Mouse (Mus musculus) layer of hippocampus, adult 2 months (tissue): ENCODE data around the gene Lbhd2. TPM values are rescaled to one million over a fixed set of nuclear protein-coding genes. Genes with fewer than 3 reads are reported as not detected.

Source experiments
- DNase-seq, 2 experiments: peaks; one replicate each; pipeline ENCODE4 v3.0.0; 2022; ENCODE audit warnings: low spot score in 2 of 2
- H3K27ac ChIP-seq: fragments of 200-600 bp; 2 replicates; pipeline ENCODE4 v1.8.1; 2022
- H3K4me3 ChIP-seq: fragments of 200-600 bp; 2 replicates; pipeline ENCODE4 v1.8.1; 2022; ENCODE audit warnings: mild to moderate bottlenecking
- CTCF ChIP-seq: fragments of 200-600 bp; conservative IDR thresholded peaks from 2 replicates; pipeline ENCODE4 v1.8.1; 2022; ENCODE audit warnings: antibody characterized with exemption, mild to moderate bottlenecking, moderate library complexity
- total RNA-seq, 2 experiments: library from RNA; stranded (reverse); gene quantifications; 2 replicates each; pipeline ENCODE4 v1.2.3; 2021

The Lbhd2 gene
- total RNA-seq, 2 experiments from 2014 or later, result 1.2 to 1.4 TPM

DNA sequence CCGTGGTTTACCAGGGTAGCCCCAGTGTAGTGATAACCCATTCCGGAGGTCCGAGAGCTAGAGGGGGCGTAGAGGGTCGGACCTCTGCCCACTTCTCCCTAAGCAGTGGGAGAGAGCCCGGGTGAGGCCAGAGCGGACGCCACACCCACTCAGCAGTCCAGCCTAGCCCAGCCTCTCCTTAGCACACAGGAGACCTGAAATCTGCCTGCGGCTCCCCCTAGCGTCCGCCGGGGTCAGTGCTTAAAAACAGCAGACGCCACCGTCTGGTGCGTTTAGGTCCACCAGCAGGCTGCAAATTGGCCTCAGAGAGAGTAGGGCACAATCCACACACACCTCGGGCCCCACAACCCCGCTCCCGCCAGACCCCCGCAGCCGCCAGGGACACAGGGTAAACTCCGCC is 6.7 kb downstream of the Lbhd2 start:
- peak; percentile 88 for DNase-seq
- Histone ChIP-seq H3K27ac (no peak overlapping the region), H3K4me3 (peak overlapping the region; percentile 39; the same call in 1 of the 2 replicates)
- TF ChIP-seq CTCF, result peak; percentile 96

- peak within 1 kb of the TSS; percentile 61; the same call in 1 of the 2 replicates for H3K27ac ChIP-seq
- no peak for TF ChIP-seq CTCF
- peak within 1 kb of the TSS; percentile 38 for H3K4me3 ChIP-seq
- DNase-seq, result no peak
Measured at GRCm38 (mm10) chr12:111416921-111417779, 10.5 kb downstream of the Lbhd2 start, which contains the start of gene Exoc3l4. Gene Exoc3l4 (plus strand): TSS chr12:111417017.

DNA sequence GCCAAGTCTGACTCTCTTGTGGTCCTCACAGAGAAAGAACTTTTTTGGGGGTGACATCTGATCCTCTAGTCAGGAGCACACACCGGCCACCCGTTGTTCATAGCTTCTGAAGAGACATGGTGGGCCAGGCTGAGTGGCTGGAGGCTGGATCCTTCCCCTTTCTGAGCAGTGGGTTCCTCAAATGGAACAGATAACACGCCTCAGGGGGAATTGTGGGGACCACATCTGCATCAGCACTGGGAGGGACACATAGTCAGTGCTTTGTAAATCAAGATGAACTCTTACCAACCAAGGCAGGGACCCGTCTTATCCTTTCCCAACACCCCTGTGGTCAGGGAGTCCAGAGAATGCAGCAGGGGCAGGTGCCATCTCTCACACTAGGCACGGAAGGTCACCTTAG is 13.3 kb downstream of the Lbhd2 start:
- no peak for DNase-seq
- no peak for TF ChIP-seq CTCF
- H3K4me3 ChIP-seq, result no peak overlapping the region
- H3K27ac ChIP-seq, result no peak overlapping the region

GRCm38 (mm10) chr12:111420946-111421709 is 14.5 kb downstream of the Lbhd2 start:
- no peak for TF ChIP-seq CTCF
- H3K4me3 ChIP-seq, result no peak overlapping the region
- H3K27ac ChIP-seq, result no peak overlapping the region
- DNase-seq, result no peak

DNA sequence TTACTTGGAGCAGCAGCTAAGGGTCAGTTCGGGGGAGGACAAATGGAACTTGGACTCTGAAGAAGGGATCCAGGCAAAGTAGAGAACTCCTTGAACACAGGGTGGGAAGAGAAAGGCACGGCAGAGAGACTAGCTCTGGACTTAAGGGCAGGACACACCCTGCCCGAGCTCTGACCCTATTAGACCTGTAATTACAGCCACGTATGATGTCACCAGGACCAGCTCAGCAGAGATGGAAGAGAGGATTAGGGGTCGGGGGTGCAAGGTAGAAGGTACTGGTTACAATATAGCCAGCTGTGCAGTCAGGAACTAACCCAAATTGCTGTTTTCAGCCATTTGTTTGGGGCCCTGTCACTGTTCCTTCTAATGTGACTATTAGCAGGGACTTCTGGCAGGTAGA is 16.2 kb downstream of the Lbhd2 start:
- TF ChIP-seq CTCF, result no peak
- no peak for DNase-seq
- Histone ChIP-seq H3K4me3 (no peak overlapping the region), H3K27ac (no peak overlapping the region)

DNA sequence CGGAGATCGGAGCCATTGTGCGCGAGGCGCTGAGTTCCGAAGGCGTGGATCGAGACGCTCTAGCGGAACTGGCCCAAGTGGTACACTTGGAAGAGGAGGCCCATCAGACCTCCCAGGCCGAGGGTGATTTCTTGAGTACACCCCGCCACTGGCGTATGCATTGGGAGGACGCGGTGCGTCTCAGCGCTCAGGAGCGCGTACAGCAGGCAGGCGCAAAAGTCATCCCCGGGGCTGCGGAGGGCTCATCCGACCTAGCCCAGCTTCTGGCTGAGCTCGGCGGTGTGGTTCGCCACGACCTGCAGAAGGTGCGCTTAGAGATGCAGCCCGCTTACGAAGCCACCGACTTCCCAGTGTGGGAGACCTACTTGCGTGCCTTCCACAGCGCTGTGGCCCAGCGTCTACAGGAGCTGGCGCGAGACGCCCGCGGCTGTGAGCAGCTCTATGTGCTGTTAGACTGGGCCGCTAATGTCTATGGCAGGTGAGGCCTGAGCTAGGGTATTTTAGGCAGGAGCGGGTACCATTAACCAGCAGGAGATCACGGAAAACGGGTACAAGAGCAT is 17.0 kb downstream of the Lbhd2 start:
- no peak for DNase-seq
- TF ChIP-seq CTCF, result no peak
- no peak overlapping the region for H3K4me3 ChIP-seq
- no peak overlapping the region for H3K27ac ChIP-seq

- no peak for TF ChIP-seq CTCF
Measured at GRCm38 (mm10) chr12:111424547-111424946, 17.9 kb downstream of the Lbhd2 start.

GRCm38 (mm10) chr12:111425258-111425657 is 18.6 kb downstream of the Lbhd2 start:
- Histone ChIP-seq H3K27ac (no peak overlapping the region), H3K4me3 (no peak overlapping the region)
- peak; percentile 45 to 75 for DNase-seq
- TF ChIP-seq CTCF, result peak; percentile 85

More at GRCm38 (mm10) chr12:111424547-111424946, 17.9 kb downstream of the Lbhd2 start:
- Histone ChIP-seq H3K27ac (no peak overlapping the region), H3K4me3 (no peak overlapping the region)
- DNase-seq, result no peak

DNA sequence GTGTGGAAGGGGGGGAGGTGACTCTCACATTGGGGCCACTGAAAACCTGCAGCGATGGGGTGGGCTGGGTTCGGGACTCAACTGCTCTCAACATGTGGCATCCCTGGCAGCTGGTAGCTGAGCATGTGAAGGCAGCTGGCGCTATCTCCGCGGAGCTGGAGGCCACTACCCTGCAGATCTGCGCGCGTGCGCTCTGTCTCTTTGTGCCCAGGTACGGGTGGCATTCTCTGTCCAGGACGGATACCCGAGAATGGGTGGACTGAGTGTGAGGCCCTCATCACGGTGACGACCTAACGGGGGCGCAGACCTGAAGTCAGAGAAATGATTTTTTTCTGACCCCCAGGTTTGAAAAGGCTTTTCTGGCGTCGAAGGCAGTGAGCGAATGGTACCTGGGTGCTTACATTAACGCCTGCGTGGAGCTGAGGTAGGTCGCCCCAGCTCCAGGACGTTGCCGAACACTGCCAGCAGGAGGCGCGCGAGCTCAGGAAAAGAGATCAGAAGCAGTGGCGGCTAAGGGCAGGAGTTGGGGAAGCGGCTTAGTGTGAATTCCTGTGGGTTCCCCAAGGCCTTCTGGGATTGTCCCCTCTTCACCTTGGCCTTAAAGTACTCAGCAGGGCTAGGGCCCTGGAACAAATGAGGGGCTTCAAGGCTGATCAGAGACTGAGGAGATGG is 19.3 kb downstream of the Lbhd2 start:
- peak overlapping the region; percentile 26 for H3K4me3 ChIP-seq
- TF ChIP-seq CTCF, result peak; percentile 94

DNA sequence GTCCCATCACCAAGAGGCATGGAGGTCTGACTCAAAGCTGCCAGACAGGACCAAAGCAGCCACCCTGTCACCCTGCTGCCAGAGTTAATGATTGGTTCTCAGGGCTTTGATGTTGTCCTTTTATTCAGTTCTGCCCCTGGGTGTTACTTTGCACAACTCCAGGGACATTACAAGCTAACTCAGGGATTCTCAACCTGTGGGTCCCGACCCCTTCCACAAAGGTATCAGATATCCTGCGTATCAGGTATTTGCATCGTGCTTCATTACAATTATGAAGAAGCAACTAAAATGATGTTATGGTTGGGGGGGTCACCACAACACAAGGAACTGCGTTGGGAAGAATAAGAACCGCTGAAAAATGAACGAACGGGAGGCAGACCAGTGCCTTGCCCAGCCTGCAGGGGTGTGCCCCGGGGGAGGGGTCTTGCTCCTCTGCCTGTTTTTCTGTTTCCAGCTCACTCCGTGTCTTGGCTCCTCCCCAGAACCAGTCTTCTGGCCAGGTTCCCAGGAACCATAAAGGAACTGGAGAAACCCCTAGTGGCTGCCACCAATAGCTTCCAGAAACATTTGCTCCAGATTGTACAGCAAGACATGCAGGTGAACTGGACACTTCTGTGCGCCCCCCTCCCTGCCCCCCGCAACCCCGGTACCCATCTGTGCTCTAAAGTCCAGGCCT is 21.0 kb downstream of the Lbhd2 start:
- Histone ChIP-seq H3K4me3 (no peak overlapping the region), H3K27ac (no peak overlapping the region)
- no peak; the same call in 1 of the 2 replicates for TF ChIP-seq CTCF
- DNase-seq, result no peak

More for the DNA sequence above, 19.3 kb downstream of the Lbhd2 start:
- DNase-seq, result peak; percentile 89 to 97
- no peak overlapping the region for H3K27ac ChIP-seq

DNA sequence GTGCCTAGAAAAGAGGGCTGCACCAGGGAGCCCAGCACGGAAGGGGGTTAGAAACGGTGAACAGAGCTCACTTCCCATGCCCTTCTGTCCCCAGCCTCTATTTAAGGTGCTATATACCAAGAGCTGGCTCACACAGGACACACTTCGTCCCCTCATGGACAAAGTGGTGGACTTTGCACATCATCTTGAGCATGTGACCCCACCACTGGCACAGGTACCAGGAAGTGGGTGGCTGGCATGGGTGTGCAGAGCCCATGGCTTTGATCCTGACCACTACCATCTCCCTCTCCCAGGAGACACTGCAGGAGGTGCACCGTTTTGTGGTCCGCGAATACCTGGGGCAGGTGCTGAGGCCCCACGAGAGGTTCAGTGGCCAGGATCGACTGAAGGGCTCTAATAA is 21.8 kb downstream of the Lbhd2 start:
- Histone ChIP-seq H3K27ac (no peak overlapping the region), H3K4me3 (no peak overlapping the region)
- no peak for TF ChIP-seq CTCF
- no peak for DNase-seq
